Mouse (Mus musculus) forebrain, embryonic 12.5 days (tissue): ENCODE data around the gene D430041D05Rik. TPM values are rescaled to one million over a fixed set of nuclear protein-coding genes. Genes with fewer than 3 reads are reported as not detected.

ENCODE experiments used
- ATAC-seq: fragments of 200-750 bp; cut with Nextera tagmentation; 2 replicates; pipeline ENCODE4 v1.8.0; 2017; ENCODE audit warnings: moderate TSS enrichment; ENCODE audit not compliant: low FRiP score
- H3K27ac ChIP-seq: fragments of 300-500 bp; sonication (generic); 2 replicates; pipeline ENCODE4 v1.5.1; 2016; ENCODE audit warnings: mild to moderate bottlenecking
- H3K27me3 ChIP-seq: fragments of 300-500 bp; sonication (generic); 2 replicates; pipeline ENCODE4 v1.6.1; 2016; ENCODE audit warnings: mild to moderate bottlenecking
- H3K36me3 ChIP-seq: fragments of 300-500 bp; sonication (generic); replicated peaks from 2 replicates; pipeline ENCODE4 v1.6.1; 2016; ENCODE audit warnings: mild to moderate bottlenecking
- H3K4me1 ChIP-seq: fragments of 300-500 bp; sonication (generic); 2 replicates; pipeline ENCODE4 v1.6.1; 2016
- H3K4me2 ChIP-seq: fragments of 300-500 bp; sonication (generic); 2 replicates; pipeline ENCODE4 v1.6.1; 2016; ENCODE audit warnings: mild to moderate bottlenecking, moderate library complexity
- H3K4me3 ChIP-seq: fragments of 300-500 bp; sonication (generic); replicated peaks from 2 replicates; pipeline ENCODE4 v1.5.1; 2016; ENCODE audit warnings: mild to moderate bottlenecking
- H3K9ac ChIP-seq: fragments of 300-500 bp; sonication (generic); 2 replicates; pipeline ENCODE4 v1.6.1; 2016; ENCODE audit warnings: mild to moderate bottlenecking
- H3K9me3 ChIP-seq: fragments of 300-500 bp; sonication (generic); 2 replicates; pipeline ENCODE4 v1.6.1; 2016
- WGBS: fragments of 180-500 bp; shearing (Covaris S2); methylation state at CpG from one replicate; pipeline ENCODE4 v1.1.7; 2016; 5-methylcytosine and 5-hydroxymethylcytosine counted together
- polyA plus RNA-seq: library from polyadenylated mRNA; unstranded; fragments of >200 nt; fragmentation: Nextera tagmentation; extraction: Ambion mirVana; gene quantifications from 2 replicates; pipeline ENCODE4 v1.2.1, GENCODE M21; 2016

The D430041D05Rik gene
- polyA plus RNA-seq, 1 experiment from 2014 or later, result 4.5 TPM

GRCm38 (mm10) chr2:104404036-104404435 lies 6.8 kb downstream of the D430041D05Rik start:
- no peak for ATAC-seq
- Histone ChIP-seq H3K27me3 (peaks cover 23% of the 10 kb centered on the region), H3K9me3 (0 out of 2 replicates have a peak, but pooled peaks cover 4% of the 10 kb centered on the region), H3K27ac (no peak overlapping the region), H3K36me3 (no peaks in the 10 kb centered on the region), H3K4me3 (no peak overlapping the region), H3K9ac (no peak overlapping the region), H3K4me2 (no peak overlapping the region), H3K4me1 (0 out of 2 replicates have a peak, but pooled peaks cover 2% of the 10 kb centered on the region)
- whole genome bisulfite sequencing, result 85% methylated on average over 6 of the region's 6 CpGs

GRCm38 (mm10) chr2:104398651-104399290 lies 12.0 kb downstream of the D430041D05Rik start:
- H3K27me3 ChIP-seq, result no peaks in the 10 kb centered on the region
- WGBS, result 92% methylated on average over 6 of the region's 6 CpGs
- H3K36me3 ChIP-seq, result no peaks in the 10 kb centered on the region
- no peak overlapping the region for H3K9ac ChIP-seq
- no peak overlapping the region for H3K27ac ChIP-seq
- peaks cover 14% of the 10 kb centered on the region for H3K4me1 ChIP-seq
- H3K4me2 ChIP-seq, result no peak overlapping the region
- H3K9me3 ChIP-seq, result 0 out of 2 replicates have a peak, but pooled peaks cover 4% of the 10 kb centered on the region
- H3K4me3 ChIP-seq, result no peak overlapping the region
- no peak for ATAC-seq

- H3K4me3 ChIP-seq, result no peak overlapping the region
- H3K9ac ChIP-seq, result no peak overlapping the region
- no peak overlapping the region for H3K4me2 ChIP-seq
- WGBS, result 86% methylated on average over 9 of the region's 9 CpGs
- H3K36me3 ChIP-seq, result no peaks in the 10 kb centered on the region
- H3K27ac ChIP-seq, result no peak overlapping the region
- peaks cover 14% of the 10 kb centered on the region for H3K4me1 ChIP-seq
- no peak for ATAC-seq
- H3K9me3 ChIP-seq, result 0 out of 2 replicates have a peak, but pooled peaks cover 4% of the 10 kb centered on the region
- no peaks in the 10 kb centered on the region for H3K27me3 ChIP-seq
Measured at GRCm38 (mm10) chr2:104395961-104396360, 14.9 kb downstream of the D430041D05Rik start.

GRCm38 (mm10) chr2:104394769-104395168 lies 16.0 kb downstream of the D430041D05Rik start:
- WGBS, result 55% methylated on average over 2 of the region's 2 CpGs
- no peak overlapping the region for H3K4me3 ChIP-seq
- no peaks in the 10 kb centered on the region for H3K36me3 ChIP-seq
- H3K9me3 ChIP-seq, result no peaks in the 10 kb centered on the region
- no peak overlapping the region for H3K27ac ChIP-seq
- peaks cover 14% of the 10 kb centered on the region for H3K4me1 ChIP-seq
- H3K9ac ChIP-seq, result no peak overlapping the region
- no peak for ATAC-seq
- no peaks in the 10 kb centered on the region for H3K27me3 ChIP-seq
- no peak overlapping the region for H3K4me2 ChIP-seq

GRCm38 (mm10) chr2:104392700-104393312 lies 18.0 kb downstream of the D430041D05Rik start:
- Histone ChIP-seq H3K4me1 (peaks cover 14% of the 10 kb centered on the region), H3K9me3 (no peaks in the 10 kb centered on the region), H3K4me3 (no peak overlapping the region), H3K27me3 (no peaks in the 10 kb centered on the region), H3K27ac (no peak overlapping the region), H3K36me3 (no peaks in the 10 kb centered on the region), H3K4me2 (no peak overlapping the region), H3K9ac (no peak overlapping the region)
- 74% methylated on average over 4 of the region's 4 CpGs for WGBS
- no peak for ATAC-seq

GRCm38 (mm10) chr2:104389231-104389630 lies 21.6 kb downstream of the D430041D05Rik start:
- peaks cover 4% of the 10 kb centered on the region; the same call in 1 of the 2 replicates for H3K4me1 ChIP-seq
- no peak overlapping the region for H3K4me3 ChIP-seq
- no peaks in the 10 kb centered on the region for H3K36me3 ChIP-seq
- H3K27me3 ChIP-seq, result no peaks in the 10 kb centered on the region
- 93% methylated on average over 11 of the region's 11 CpGs for WGBS
- no peaks in the 10 kb centered on the region for H3K9me3 ChIP-seq
- no peak overlapping the region for H3K27ac ChIP-seq
- H3K9ac ChIP-seq, result no peak overlapping the region
- no peak for ATAC-seq
- no peak overlapping the region for H3K4me2 ChIP-seq

- WGBS, result 94% methylated on average over 2 of the region's 2 CpGs
- no peaks in the 10 kb centered on the region for H3K9me3 ChIP-seq
- ATAC-seq, result no peak
Measured at GRCm38 (mm10) chr2:104385941-104386340, 24.9 kb downstream of the D430041D05Rik start.

GRCm38 (mm10) chr2:104383589-104383988 lies 27.2 kb downstream of the D430041D05Rik start:
- Histone ChIP-seq H3K9ac (no peak overlapping the region), H3K27ac (no peak overlapping the region), H3K4me2 (no peak overlapping the region), H3K4me3 (no peak overlapping the region), H3K9me3 (no peaks in the 10 kb centered on the region), H3K36me3 (no peaks in the 10 kb centered on the region), H3K4me1 (peaks cover 9% of the 10 kb centered on the region), H3K27me3 (no peaks in the 10 kb centered on the region)
- WGBS, result 96% methylated on average over 4 of the region's 4 CpGs
- no peak for ATAC-seq

More at GRCm38 (mm10) chr2:104385941-104386340, 24.9 kb downstream of the D430041D05Rik start:
- no peak overlapping the region for H3K4me2 ChIP-seq
- H3K4me3 ChIP-seq, result no peak overlapping the region
- H3K36me3 ChIP-seq, result no peaks in the 10 kb centered on the region
- no peaks in the 10 kb centered on the region for H3K27me3 ChIP-seq
- H3K4me1 ChIP-seq, result no peaks in the 10 kb centered on the region
- no peak overlapping the region for H3K27ac ChIP-seq
- no peak overlapping the region for H3K9ac ChIP-seq

GRCm38 (mm10) chr2:104382813-104383212 lies 28.0 kb downstream of the D430041D05Rik start:
- 94% methylated on average over 6 of the region's 6 CpGs for WGBS
- Histone ChIP-seq H3K4me3 (no peak overlapping the region), H3K27ac (no peak overlapping the region), H3K4me1 (peaks cover 9% of the 10 kb centered on the region), H3K9me3 (no peaks in the 10 kb centered on the region), H3K27me3 (no peaks in the 10 kb centered on the region), H3K4me2 (no peak overlapping the region), H3K36me3 (no peaks in the 10 kb centered on the region), H3K9ac (no peak overlapping the region)
- no peak for ATAC-seq

GRCm38 (mm10) chr2:104379304-104379703 lies 31.5 kb downstream of the D430041D05Rik start:
- Histone ChIP-seq H3K4me2 (no peak overlapping the region), H3K9ac (no peak overlapping the region), H3K4me1 (peaks cover 9% of the 10 kb centered on the region), H3K4me3 (no peak overlapping the region), H3K27ac (no peak overlapping the region), H3K9me3 (no peaks in the 10 kb centered on the region), H3K27me3 (no peaks in the 10 kb centered on the region), H3K36me3 (no peaks in the 10 kb centered on the region)
- peak; percentile 39; the same call in 1 of the 2 replicates for ATAC-seq
- 16% methylated on average over 7 of the region's 7 CpGs for WGBS

- no peaks in the 10 kb centered on the region for H3K9me3 ChIP-seq
- no peaks in the 10 kb centered on the region for H3K36me3 ChIP-seq
- no peak overlapping the region for H3K4me2 ChIP-seq
- H3K27ac ChIP-seq, result no peak overlapping the region
- no peak overlapping the region for H3K9ac ChIP-seq
- 8% methylated on average over 3 of the region's 3 CpGs for WGBS
- no peak overlapping the region for H3K4me3 ChIP-seq
- H3K4me1 ChIP-seq, result peaks cover 9% of the 10 kb centered on the region
- no peak for ATAC-seq
- no peaks in the 10 kb centered on the region for H3K27me3 ChIP-seq
Measured at GRCm38 (mm10) chr2:104378791-104379190, 32.0 kb downstream of the D430041D05Rik start.

- H3K27me3 ChIP-seq, result no peaks in the 10 kb centered on the region
- no peaks in the 10 kb centered on the region for H3K9me3 ChIP-seq
- no peak overlapping the region for H3K27ac ChIP-seq
- H3K9ac ChIP-seq, result no peak overlapping the region
- 66% methylated on average over 2 of the region's 2 CpGs for WGBS
- peaks cover 9% of the 10 kb centered on the region for H3K4me1 ChIP-seq
- no peak overlapping the region for H3K4me2 ChIP-seq
- H3K36me3 ChIP-seq, result no peaks in the 10 kb centered on the region
- H3K4me3 ChIP-seq, result no peak overlapping the region
- ATAC-seq, result no peak
Measured at GRCm38 (mm10) chr2:104377990-104378389, 32.8 kb downstream of the D430041D05Rik start.

GRCm38 (mm10) chr2:104372156-104372555 lies 38.7 kb downstream of the D430041D05Rik start:
- no peak overlapping the region for H3K4me2 ChIP-seq
- no peak overlapping the region for H3K4me3 ChIP-seq
- no peak for ATAC-seq
- no peak overlapping the region for H3K27ac ChIP-seq
- H3K27me3 ChIP-seq, result no peaks in the 10 kb centered on the region
- H3K9me3 ChIP-seq, result no peaks in the 10 kb centered on the region
- peaks cover 16% of the 10 kb centered on the region for H3K4me1 ChIP-seq
- 65% methylated on average over 4 of the region's 4 CpGs for WGBS
- no peak overlapping the region for H3K9ac ChIP-seq
- no peaks in the 10 kb centered on the region for H3K36me3 ChIP-seq
